Mouse (Mus musculus): ENCODE measurements around the gene Mybbp1a. TPM values are rescaled to one million over a fixed set of nuclear protein-coding genes. Genes with fewer than 3 reads are reported as not detected.

The Mybbp1a gene
- polyA plus RNA-seq, 1 experiment from 2014 or later, result 186 TPM

DNA sequence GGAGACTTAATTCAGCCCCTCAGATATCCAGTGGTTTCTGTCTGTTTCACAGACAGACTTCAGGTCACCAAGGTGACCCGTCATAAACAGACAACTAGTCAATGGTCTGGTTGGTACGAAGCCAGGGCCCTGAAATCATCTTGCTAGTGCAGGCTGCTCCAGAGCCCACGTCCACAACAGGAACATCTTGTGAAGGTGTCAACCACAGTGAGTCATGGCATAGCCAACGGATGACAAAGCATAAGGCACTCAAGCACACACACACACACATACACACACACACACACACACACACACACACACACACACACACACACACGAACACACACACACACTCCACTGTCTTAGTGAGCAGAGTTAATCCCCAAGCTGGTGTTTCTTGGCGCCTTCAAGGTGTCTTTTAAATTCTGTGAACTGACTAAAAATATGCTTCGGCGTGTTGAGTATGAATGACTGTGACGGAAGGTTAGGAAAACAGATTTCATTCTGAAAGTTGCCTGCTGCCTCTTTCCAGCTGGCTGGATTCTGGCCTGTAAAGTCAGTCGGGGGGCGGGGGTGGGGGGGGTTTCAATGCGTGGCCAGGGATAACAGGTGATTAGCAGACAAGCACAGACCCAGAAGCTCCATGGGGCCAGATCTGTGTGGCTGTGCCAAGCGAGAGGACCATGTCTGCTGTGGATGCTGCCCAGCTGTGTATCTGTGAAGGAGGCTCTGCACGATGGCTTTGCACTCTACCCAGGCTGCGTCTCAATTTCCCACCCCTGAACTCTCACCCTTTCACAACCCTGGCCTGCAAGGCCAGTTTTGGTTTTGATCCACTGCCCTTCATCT lies 50.2 kb downstream of the Mybbp1a start:
- Histone ChIP-seq H3K4me1 (peaks cover 25% of the 10 kb centered on the region), H3K27ac (no peak overlapping the region), H3K4me3 (no peak overlapping the region), H3K36me3 (no peaks in the 10 kb centered on the region), H3K27me3 (ENCODE audit: insufficient read depth, poor library complexity, severe bottlenecking) (peaks cover 61% of the 10 kb centered on the region), H3K9me3 (no peaks in the 10 kb centered on the region)
- no peak for DNase-seq (ENCODE audit: low spot score)
- 67% methylated on average over 15 of the region's 15 CpGs for WGBS

DNA sequence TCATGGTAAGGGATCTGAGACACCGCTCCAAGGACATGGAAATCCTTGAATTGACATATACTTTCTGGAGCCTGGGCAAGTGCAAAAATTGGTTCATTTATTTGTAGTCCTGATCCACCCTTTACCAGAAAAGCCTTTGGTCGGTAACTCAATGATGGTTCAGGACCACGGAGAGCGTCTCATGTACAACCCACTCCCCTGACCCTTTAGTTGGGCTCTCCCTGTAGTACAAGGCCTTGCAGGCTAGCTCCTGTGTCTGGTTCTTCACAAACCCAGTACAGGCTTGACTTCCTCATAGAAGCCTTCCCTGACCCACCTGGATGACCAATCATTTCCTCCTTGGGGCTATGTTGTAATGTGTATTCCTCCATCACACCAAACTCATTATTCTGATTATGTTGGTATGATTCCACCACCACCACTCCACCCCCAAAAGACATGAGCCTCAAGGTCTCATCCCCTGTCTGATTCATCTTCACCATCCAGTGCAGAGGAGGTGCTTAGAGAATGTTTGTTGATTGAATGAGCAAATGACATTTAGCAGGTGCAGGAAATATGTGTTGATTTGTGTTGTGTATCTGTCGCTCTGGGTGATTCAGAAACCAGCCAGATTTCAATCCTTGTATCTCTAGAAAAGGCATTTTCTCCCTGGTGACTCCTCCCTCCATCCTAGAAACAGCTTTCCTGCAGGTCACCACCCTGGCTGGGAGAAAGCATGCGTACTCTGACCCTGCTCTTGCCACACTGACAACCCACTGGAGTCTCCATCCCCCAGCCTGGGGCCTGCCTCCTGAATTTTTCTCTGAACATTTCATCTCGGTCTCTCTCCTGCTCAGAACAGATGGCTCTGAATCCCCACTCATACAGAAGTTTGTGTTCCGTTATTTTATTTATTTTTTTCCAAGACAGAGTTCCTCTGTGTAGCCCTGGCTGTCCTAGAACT lies 53.2 kb downstream of the Mybbp1a start:
- Histone ChIP-seq H3K9me3 (no peaks in the 10 kb centered on the region), H3K27ac (no peak overlapping the region), H3K36me3 (no peaks in the 10 kb centered on the region), H3K27me3 (ENCODE audit: insufficient read depth, poor library complexity, severe bottlenecking) (peaks cover 45% of the 10 kb centered on the region), H3K4me3 (no peak overlapping the region), H3K4me1 (peaks cover 8% of the 10 kb centered on the region)
- 49% methylated on average over 8 of the region's 8 CpGs for WGBS
- no peak for DNase-seq (ENCODE audit: low spot score)

DNA sequence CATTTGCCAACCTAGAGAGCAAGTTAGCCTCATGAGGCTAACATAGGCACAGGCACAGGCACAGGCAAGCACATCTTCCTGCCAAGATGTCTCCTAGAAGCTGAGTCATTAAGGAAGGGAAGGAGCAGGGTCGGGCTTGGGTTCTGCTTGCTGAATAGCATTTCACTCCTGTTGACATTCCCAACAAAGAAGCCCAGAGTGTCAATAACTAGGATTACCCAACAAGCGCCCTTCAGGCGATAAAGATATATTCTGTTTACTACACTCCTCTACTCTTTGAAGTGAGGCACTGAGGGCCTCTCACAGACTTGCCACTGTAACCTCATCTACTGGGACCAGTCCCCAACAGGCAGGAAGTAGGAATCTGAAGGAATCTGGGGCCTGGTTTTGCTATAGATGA lies 54.9 kb downstream of the Mybbp1a start:
- H3K27ac ChIP-seq, result no peak overlapping the region
- H3K27me3 ChIP-seq (ENCODE audit: insufficient read depth, poor library complexity, severe bottlenecking), result peaks cover 43% of the 10 kb centered on the region
- H3K9me3 ChIP-seq, result no peaks in the 10 kb centered on the region
- WGBS, result 55% methylated on average over 3 of the region's 3 CpGs
- H3K36me3 ChIP-seq, result no peaks in the 10 kb centered on the region
- no peak overlapping the region for H3K4me3 ChIP-seq
- H3K4me1 ChIP-seq, result no peaks in the 10 kb centered on the region
- DNase-seq (ENCODE audit: low spot score), result no peak

DNA sequence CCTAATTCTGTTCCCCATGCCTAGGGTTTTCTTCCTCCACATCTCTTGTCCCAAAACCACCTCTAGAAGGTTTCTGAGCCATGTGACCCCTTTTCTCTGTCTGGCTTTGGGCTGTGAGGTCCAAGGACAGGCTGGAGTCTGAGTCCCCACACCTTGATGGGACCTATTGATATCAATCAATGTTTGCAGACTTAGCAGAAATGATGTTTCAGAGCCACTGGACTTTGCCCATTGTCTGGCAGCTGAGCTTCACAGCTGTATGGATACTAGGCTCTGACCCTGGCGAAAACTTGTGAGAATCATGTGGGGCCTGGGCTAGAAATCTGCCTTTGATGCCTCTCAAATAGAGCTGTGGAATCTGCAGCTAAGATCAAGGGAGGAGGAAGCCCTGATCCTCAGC lies 55.6 kb downstream of the Mybbp1a start:
- WGBS, result 48% methylated on average over 1 of the region's 1 CpGs
- H3K4me3 ChIP-seq, result no peak overlapping the region
- no peak for DNase-seq (ENCODE audit: low spot score)
- no peaks in the 10 kb centered on the region for H3K36me3 ChIP-seq
- H3K4me1 ChIP-seq, result peaks cover 6% of the 10 kb centered on the region
- H3K27ac ChIP-seq, result no peak overlapping the region
- H3K9me3 ChIP-seq, result no peaks in the 10 kb centered on the region
- H3K27me3 ChIP-seq (ENCODE audit: insufficient read depth, poor library complexity, severe bottlenecking), result peaks cover 41% of the 10 kb centered on the region

DNA sequence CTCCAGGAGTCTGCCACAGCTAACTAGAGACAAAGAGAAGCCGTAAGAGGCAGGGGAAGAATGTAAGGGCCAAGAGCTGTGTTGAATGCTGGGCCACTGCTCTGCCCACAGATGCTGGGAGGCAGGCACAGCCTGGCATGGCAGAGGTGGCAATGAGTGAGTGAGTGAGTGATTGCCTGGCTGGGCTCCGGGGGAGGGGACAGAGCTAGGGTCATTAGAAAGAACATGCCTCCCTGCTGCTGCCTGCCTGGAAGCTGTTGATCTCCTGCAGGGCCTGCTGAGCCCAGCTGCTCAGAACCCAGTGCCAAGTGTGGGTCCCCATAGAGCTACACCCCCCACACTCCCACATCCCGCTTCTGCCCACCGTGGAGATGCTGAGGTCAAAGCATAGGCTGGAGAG lies 56.2 kb downstream of the Mybbp1a start:
- 22% methylated on average over 4 of the region's 4 CpGs for WGBS
- no peaks in the 10 kb centered on the region for H3K9me3 ChIP-seq
- DNase-seq (ENCODE audit: low spot score), result no peak
- no peak overlapping the region for H3K27ac ChIP-seq
- no peaks in the 10 kb centered on the region for H3K36me3 ChIP-seq
- peaks cover 40% of the 10 kb centered on the region for H3K27me3 ChIP-seq (ENCODE audit: insufficient read depth, poor library complexity, severe bottlenecking)
- H3K4me1 ChIP-seq, result peaks cover 12% of the 10 kb centered on the region
- no peak overlapping the region for H3K4me3 ChIP-seq

DNA sequence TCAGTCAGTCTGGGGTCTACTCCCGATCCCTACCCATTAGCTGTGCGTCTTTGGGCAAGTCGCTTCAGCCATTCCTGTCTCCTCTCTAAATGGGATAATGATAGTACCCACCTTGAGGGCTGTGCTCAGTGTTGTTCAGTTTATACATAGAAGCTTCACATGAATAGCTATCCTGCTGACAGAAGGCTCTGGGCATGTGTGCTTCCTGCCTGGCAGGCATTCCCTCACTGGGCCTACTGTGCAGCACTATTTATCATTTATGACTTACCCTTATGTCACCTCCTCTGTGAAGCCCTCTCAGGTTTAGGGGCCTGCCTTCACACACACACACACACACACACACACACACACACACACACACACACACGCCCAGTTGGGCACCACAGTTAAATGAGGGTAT lies 59.0 kb downstream of the Mybbp1a start:
- 89% methylated on average over 4 of the region's 4 CpGs for WGBS
- no peaks in the 10 kb centered on the region for H3K9me3 ChIP-seq
- DNase-seq (ENCODE audit: low spot score), result no peak
- H3K27me3 ChIP-seq (ENCODE audit: insufficient read depth, poor library complexity, severe bottlenecking), result peaks cover 51% of the 10 kb centered on the region
- peaks cover 37% of the 10 kb centered on the region for H3K4me1 ChIP-seq
- no peaks in the 10 kb centered on the region for H3K36me3 ChIP-seq
- no peak overlapping the region for H3K4me3 ChIP-seq
- H3K27ac ChIP-seq, result no peak overlapping the region

Other genes starting within 250 kb of the Mybbp1a start
- gene Gm43951, start 234.5 kb upstream of the Mybbp1a start, polyA plus RNA-seq (2016; fragmentation: Nextera tagmentation; extraction: Ambion mirVana), result 0.10 and 0.24 TPM in 2 replicates
- 7.1 and 9.4 TPM in 2 replicates for gene 4933427D14Rik, start 233.9 kb upstream of the Mybbp1a start, polyA plus RNA-seq (2016; fragmentation: Nextera tagmentation; extraction: Ambion mirVana)
- 161 and 183 TPM in 2 replicates for gene Txndc17, start 233.8 kb upstream of the Mybbp1a start, polyA plus RNA-seq (2016; fragmentation: Nextera tagmentation; extraction: Ambion mirVana)
- gene Med31, start 225.8 kb upstream of the Mybbp1a start, polyA plus RNA-seq (2016; fragmentation: Nextera tagmentation; extraction: Ambion mirVana), result 26.9 and 36.9 TPM in 2 replicates
- 0.18 and 0.26 TPM in 2 replicates for gene Slc13a5, start 174.1 kb upstream of the Mybbp1a start, polyA plus RNA-seq (2016; fragmentation: Nextera tagmentation; extraction: Ambion mirVana)
- gene Xaf1, start 139.7 kb upstream of the Mybbp1a start, polyA plus RNA-seq (2016; fragmentation: Nextera tagmentation; extraction: Ambion mirVana), result 1.5 and 1.6 TPM in 2 replicates
- not detected in 2 replicates for gene Fbxo39, start 126.9 kb upstream of the Mybbp1a start, polyA plus RNA-seq (2016; fragmentation: Nextera tagmentation; extraction: Ambion mirVana)
- gene Tekt1, start 78.9 kb upstream of the Mybbp1a start, polyA plus RNA-seq (2016; fragmentation: Nextera tagmentation; extraction: Ambion mirVana), result 0.39 and 2.0 TPM in 2 replicates
- gene Smtnl2, start 29.6 kb upstream of the Mybbp1a start, polyA plus RNA-seq (2016; fragmentation: Nextera tagmentation; extraction: Ambion mirVana), result 148 and 184 TPM in 2 replicates
- not detected in 2 replicates for gene Ggt6, start 5.8 kb upstream of the Mybbp1a start, polyA plus RNA-seq (2016; fragmentation: Nextera tagmentation; extraction: Ambion mirVana)
- gene Spns2, start 48.5 kb downstream of the Mybbp1a start, polyA plus RNA-seq (2016; fragmentation: Nextera tagmentation; extraction: Ambion mirVana), result 5.7 and 7.1 TPM in 2 replicates
- 0.11 and 0.28 TPM in 2 replicates for gene Spns3, start 109.2 kb downstream of the Mybbp1a start, polyA plus RNA-seq (2016; fragmentation: Nextera tagmentation; extraction: Ambion mirVana)
- gene Ube2g1, start 165.9 kb downstream of the Mybbp1a start, polyA plus RNA-seq (2016; fragmentation: Nextera tagmentation; extraction: Ambion mirVana), result 61.6 and 70.1 TPM in 2 replicates
- gene Ankfy1, start 248.7 kb downstream of the Mybbp1a start, polyA plus RNA-seq (2016; fragmentation: Nextera tagmentation; extraction: Ambion mirVana), result 21.9 and 28.2 TPM in 2 replicates

All from heart, embryonic 10.5 days (tissue).